Mouse (Mus musculus) left cerebral cortex, postnatal 10 days (tissue): Measurements from ENCODE around the gene Yipf2. TPM values are rescaled to one million over a fixed set of nuclear protein-coding genes. Genes with fewer than 3 reads are reported as not detected.
A peak's percentile ranks its signal among the peaks of the same experiment; 100 is the strongest.

ENCODE experiments used
- DNase-seq, 2 experiments: peaks; one replicate each; pipeline ENCODE4 v3.0.0; 2021 to 2022; ENCODE audit warnings: low spot score in 2 of 2, mixed read lengths in 1 of 2; ENCODE audit errors: extremely low spot score in 1 of 2
- intact Hi-C: fragments of 180-260 bp; cut with DNase I; formaldehyde crosslinking; loops from one replicate; pipeline ENCODE4 v1.15.1; 2025
- total RNA-seq, 2 experiments: library from RNA; stranded (reverse); gene quantifications; 2 replicates each; pipeline ENCODE4 v1.2.3; 2021

Yipf2 gene
- 10 to 100 TPM; 12.7 to 13.9 TPM for total RNA-seq

- DNase-seq, result peak; percentile 90 to 95
- intact Hi-C loops, result no loop called here
These were observed at the start of gene Yipf2, which contains the start of gene Timm29 for GRCm38 (mm10) chr9:21592703-21593121. Gene Yipf2 (minus strand): TSS chr9:21592828. Gene Timm29 (plus strand): TSS chr9:21592722.

GRCm38 (mm10) chr9:21639031-21639430 lies 46.4 kb upstream of the Yipf2 start:
- DNase-seq, result no peak

GRCm38 (mm10) chr9:21635639-21636038 lies 43.0 kb upstream of the Yipf2 start:
- peak in 1 of 2 experiments; percentile 66 for DNase-seq
- intact Hi-C loops, result no loop called here

More at GRCm38 (mm10) chr9:21639031-21639430, 46.4 kb upstream of the Yipf2 start:
- intact Hi-C loops, result no loop called here

- DNase-seq, result no peak
- intact Hi-C loops, result no loop called here
These were observed 40.5 kb upstream of the Yipf2 start for GRCm38 (mm10) chr9:21633106-21633505.

- intact Hi-C loops, result no loop called here
- DNase-seq, result peak in 1 of 2 experiments; percentile 45
These were observed 38.0 kb upstream of the Yipf2 start for GRCm38 (mm10) chr9:21630673-21631072.

- DNase-seq, result peak in 1 of 2 experiments; percentile 40
- intact Hi-C loops, result no loop called here
These were observed 34.6 kb upstream of the Yipf2 start for GRCm38 (mm10) chr9:21627145-21627795.

GRCm38 (mm10) chr9:21626571-21626970 lies 33.9 kb upstream of the Yipf2 start:
- DNase-seq, result no peak
- intact Hi-C loops, result no loop called here

- intact Hi-C loops, result no loop called here
- DNase-seq, result no peak
These were observed 33.0 kb upstream of the Yipf2 start for GRCm38 (mm10) chr9:21625342-21626339.

GRCm38 (mm10) chr9:21622676-21623075 lies 30.0 kb upstream of the Yipf2 start:
- intact Hi-C loops, result no loop called here
- DNase-seq, result no peak

- no peak for DNase-seq
- intact Hi-C loops, result no loop called here
These were observed 27.6 kb upstream of the Yipf2 start for GRCm38 (mm10) chr9:21620229-21620628.

GRCm38 (mm10) chr9:21617066-21617465 lies 24.4 kb upstream of the Yipf2 start:
- no peak for DNase-seq
- intact Hi-C loops, result no loop called here

GRCm38 (mm10) chr9:21616232-21616781 lies 23.7 kb upstream of the Yipf2 start:
- intact Hi-C loops, result no loop called here
- DNase-seq, result peak; percentile 80 to 95

- intact Hi-C loops, result no loop called here
- peak; percentile 99 for DNase-seq
These were observed 23.1 kb upstream of the Yipf2 start, which contains the start of gene Smarca4 for GRCm38 (mm10) chr9:21615617-21616231. Gene Smarca4 (plus strand): TSS chr9:21616169.

- no peak for DNase-seq
- intact Hi-C loops, result no loop called here
These were observed 22.4 kb upstream of the Yipf2 start for GRCm38 (mm10) chr9:21614864-21615616.

GRCm38 (mm10) chr9:21609861-21610260 lies 17.2 kb upstream of the Yipf2 start:
- no peak for DNase-seq
- intact Hi-C loops, result no loop called here

GRCm38 (mm10) chr9:21606648-21607047 lies 14.0 kb upstream of the Yipf2 start:
- no peak for DNase-seq
- intact Hi-C loops, result no loop called here

GRCm38 (mm10) chr9:21605865-21606264 lies 13.2 kb upstream of the Yipf2 start:
- intact Hi-C loops, result no loop called here
- no peak for DNase-seq

GRCm38 (mm10) chr9:21604119-21604518 lies 11.5 kb upstream of the Yipf2 start:
- intact Hi-C loops, result no loop called here

More at GRCm38 (mm10) chr9:21604119-21604518, 11.5 kb upstream of the Yipf2 start:
- DNase-seq, result no peak
